Mouse (Mus musculus): ENCODE measurements around the gene Acvr1b. TPM values are rescaled to one million over a fixed set of nuclear protein-coding genes. Genes with fewer than 3 reads are reported as not detected.
A peak's percentile ranks its signal among the peaks of the same experiment; 100 is the strongest.

The Acvr1b gene
- polyA plus RNA-seq, 1 experiment from 2014 or later = 28.0 TPM

DNA sequence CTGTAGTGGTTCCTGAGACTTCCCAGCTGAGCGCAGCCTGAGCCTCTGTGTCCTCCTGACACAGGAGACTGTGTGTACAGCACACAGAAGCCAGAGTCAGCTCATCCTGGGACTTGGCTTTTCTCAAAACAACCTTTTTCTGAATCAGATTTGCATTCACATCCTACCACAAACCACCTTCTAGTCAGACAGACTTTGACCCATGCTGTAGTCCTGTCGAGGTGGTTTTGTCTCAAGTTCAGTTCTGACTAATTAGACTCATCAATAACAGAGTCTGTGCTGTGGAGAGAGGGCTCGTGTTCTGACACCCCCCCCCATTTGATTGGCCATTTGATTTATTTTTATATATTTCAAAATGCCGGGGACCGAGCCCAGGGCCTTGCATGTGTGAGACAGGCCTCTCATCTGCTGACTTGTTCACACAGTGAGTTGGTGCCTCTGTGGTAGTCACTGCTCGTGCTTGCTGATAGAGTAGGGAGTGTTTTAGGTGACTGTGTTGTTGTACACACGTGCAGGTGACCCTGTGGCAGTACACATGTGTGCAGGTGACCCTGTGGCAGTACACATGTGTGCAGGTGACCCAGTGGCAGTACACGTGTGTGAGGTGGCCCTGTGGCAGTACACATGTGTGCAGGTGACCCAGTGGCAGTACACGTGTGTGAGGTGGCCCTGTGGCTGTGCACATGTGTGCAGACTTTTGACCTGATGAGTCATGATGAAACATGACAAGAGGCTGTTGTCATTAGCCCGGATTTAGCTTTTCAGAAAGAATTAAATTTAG, 16.3 kb downstream of the Acvr1b start:
- peaks cover 13% of the 10 kb centered on the region for H3K4me1 ChIP-seq (ENCODE audit: control insufficient read depth, insufficient read depth, low read length)

DNA sequence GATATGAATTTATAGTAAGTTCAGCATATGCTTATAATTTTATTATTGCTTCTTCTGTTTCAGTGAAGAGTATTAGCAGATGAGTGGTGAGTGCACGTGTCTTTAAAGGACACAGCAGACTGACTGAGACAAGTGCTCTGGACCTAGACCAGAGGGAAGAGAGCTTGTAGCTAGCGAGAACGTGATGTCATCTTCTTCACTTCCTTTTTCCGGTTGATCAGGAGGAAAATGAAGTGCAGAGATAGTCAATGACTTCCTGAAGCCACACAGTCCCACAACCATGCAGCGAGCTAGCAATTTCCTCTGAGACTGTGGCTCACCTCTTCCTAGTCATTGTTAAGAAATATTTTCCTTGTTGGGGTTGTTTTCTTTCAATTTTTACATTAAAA, 16.9 kb downstream of the Acvr1b start:
- peaks cover 13% of the 10 kb centered on the region for H3K4me1 ChIP-seq (ENCODE audit: control insufficient read depth, insufficient read depth, low read length)
- H3K9me3 ChIP-seq (ENCODE audit: control insufficient read depth, low read length) = no peaks in the 10 kb centered on the region
- no peak overlapping the region for H3K9ac ChIP-seq (replicated peaks; ENCODE audit: low read depth, low read length)
- no peaks in the 10 kb centered on the region for H3K27me3 ChIP-seq (ENCODE audit: control insufficient read depth, insufficient read depth, low read length)
- H3K36me3 ChIP-seq (ENCODE audit: control insufficient read depth, insufficient read depth, low read length) = peaks cover 17% of the 10 kb centered on the region
- no peak overlapping the region for H3K4me2 ChIP-seq (ENCODE audit: low read depth, low read length)
- 78% methylated on average over 5 of the region's 5 CpGs for WGBS
- H3K27ac ChIP-seq (ENCODE audit: low read depth, low read length) = no peak overlapping the region
- ATAC-seq (ENCODE audit: low read depth) = no peak
- H3K4me3 ChIP-seq (ENCODE audit: low read depth, low read length) = no peak overlapping the region

More for the DNA sequence above, 16.3 kb downstream of the Acvr1b start:
- Histone ChIP-seq H3K27ac (ENCODE audit: low read depth, low read length) (no peak overlapping the region), H3K4me2 (ENCODE audit: low read depth, low read length) (no peak overlapping the region), H3K27me3 (ENCODE audit: control insufficient read depth, insufficient read depth, low read length) (no peaks in the 10 kb centered on the region), H3K36me3 (ENCODE audit: control insufficient read depth, insufficient read depth, low read length) (peaks cover 11% of the 10 kb centered on the region), H3K9me3 (ENCODE audit: control insufficient read depth, low read length) (no peaks in the 10 kb centered on the region), H3K9ac (replicated peaks; ENCODE audit: low read depth, low read length) (no peak overlapping the region), H3K4me3 (ENCODE audit: low read depth, low read length) (no peak overlapping the region)
- ATAC-seq (ENCODE audit: low read depth) = no peak
- WGBS = 74% methylated on average over 10 of the region's 10 CpGs

DNA sequence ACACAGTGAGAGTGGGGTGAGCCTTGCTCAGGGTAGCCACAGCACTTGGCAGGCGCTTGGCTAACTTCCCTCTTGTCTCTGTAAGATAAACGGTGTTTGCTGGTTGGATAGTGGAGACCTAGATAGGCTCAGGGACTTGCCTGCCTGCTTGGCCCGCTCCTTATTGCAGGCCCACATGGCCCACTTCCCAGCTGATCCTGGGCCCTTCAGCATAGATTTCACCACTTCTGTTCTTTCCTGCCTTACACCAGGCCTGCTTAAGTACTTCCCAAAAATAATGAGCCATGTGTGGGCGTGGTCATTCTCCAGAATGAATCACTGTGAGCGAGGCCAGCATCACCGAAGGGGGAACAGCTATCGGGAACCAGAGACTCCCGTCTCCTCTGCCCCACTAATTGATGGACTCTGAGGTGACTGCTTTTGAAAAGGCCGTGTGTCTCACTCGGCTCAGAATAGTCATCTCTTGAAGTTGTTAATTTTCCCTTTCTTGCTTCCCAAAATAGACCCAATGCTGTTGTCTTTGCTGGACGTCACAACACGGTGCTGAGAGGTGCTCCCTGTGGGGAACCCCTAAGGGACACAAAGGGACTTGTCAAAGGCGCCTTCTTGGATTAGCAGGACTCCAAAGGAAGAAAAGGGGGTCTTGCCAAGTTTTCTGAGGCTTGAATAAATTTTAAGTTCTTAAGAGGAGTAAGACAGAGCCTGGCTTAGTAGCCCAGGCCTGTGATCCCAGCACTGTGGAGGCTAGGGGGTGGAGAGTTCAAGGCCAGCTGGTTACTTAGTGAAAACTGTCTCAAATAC, 17.8 kb downstream of the Acvr1b start:
- no peak overlapping the region for H3K4me3 ChIP-seq (ENCODE audit: low read depth, low read length)
- no peak overlapping the region for H3K9ac ChIP-seq (replicated peaks; ENCODE audit: low read depth, low read length)
- H3K27me3 ChIP-seq (ENCODE audit: control insufficient read depth, insufficient read depth, low read length) = no peaks in the 10 kb centered on the region
- no peak overlapping the region for H3K4me2 ChIP-seq (ENCODE audit: low read depth, low read length)
- WGBS = 20% methylated on average over 13 of the region's 13 CpGs
- ATAC-seq (ENCODE audit: low read depth) = 0 out of 2 replicates have a peak, but pooled peaks have one; percentile 28
- peaks cover 26% of the 10 kb centered on the region for H3K36me3 ChIP-seq (ENCODE audit: control insufficient read depth, insufficient read depth, low read length)
- H3K27ac ChIP-seq (ENCODE audit: low read depth, low read length) = no peak overlapping the region
- H3K4me1 ChIP-seq (ENCODE audit: control insufficient read depth, insufficient read depth, low read length) = peaks cover 13% of the 10 kb centered on the region
- no peaks in the 10 kb centered on the region for H3K9me3 ChIP-seq (ENCODE audit: control insufficient read depth, low read length)

DNA sequence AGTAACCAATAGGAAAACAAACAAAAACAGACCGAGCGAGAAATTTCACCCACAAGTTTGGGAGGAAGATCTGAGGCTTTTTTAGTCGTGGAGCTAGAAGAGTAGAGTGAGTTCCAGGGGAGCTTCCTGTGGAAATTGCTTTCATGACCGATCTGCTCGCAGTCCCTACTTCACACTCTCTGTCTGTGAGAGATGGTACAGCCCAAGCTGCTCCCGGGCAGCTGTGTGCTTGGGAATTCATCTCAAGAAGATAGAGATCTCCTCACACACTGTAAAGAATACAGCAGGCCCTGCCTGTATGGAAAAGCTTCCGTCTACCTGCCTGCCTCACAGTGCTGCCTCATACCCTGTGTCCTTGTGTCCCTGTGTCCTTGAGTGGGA, 18.4 kb downstream of the Acvr1b start:
- no peaks in the 10 kb centered on the region for H3K27me3 ChIP-seq (ENCODE audit: control insufficient read depth, insufficient read depth, low read length)
- H3K9me3 ChIP-seq (ENCODE audit: control insufficient read depth, low read length) = no peaks in the 10 kb centered on the region
- H3K9ac ChIP-seq (replicated peaks; ENCODE audit: low read depth, low read length) = no peak overlapping the region
- ATAC-seq (ENCODE audit: low read depth) = no peak
- H3K36me3 ChIP-seq (ENCODE audit: control insufficient read depth, insufficient read depth, low read length) = peaks cover 29% of the 10 kb centered on the region
- WGBS = 65% methylated on average over 7 of the region's 7 CpGs
- H3K4me2 ChIP-seq (ENCODE audit: low read depth, low read length) = no peak overlapping the region
- no peak overlapping the region for H3K4me3 ChIP-seq (ENCODE audit: low read depth, low read length)
- no peak overlapping the region for H3K27ac ChIP-seq (ENCODE audit: low read depth, low read length)
- peaks cover 13% of the 10 kb centered on the region for H3K4me1 ChIP-seq (ENCODE audit: control insufficient read depth, insufficient read depth, low read length)

DNA sequence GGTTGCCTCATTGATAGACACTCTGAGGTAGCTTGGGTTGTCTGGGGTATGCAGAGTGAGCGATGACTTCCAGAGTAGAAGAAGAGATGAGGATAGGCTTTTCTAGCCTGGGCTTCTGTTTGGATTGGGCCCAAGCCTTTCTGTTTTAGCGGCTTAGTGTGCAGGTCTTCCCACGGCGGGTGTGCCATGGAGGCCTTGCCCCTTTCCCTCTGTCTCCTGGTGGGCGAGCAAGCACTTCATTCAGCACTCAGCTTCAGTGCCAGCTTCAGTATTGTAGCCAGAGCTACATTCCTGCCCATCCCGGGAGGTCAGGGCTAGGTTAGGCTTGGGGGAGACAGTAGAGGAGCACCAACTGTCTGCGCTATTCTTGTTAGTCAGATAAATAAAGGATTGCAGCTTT, 18.8 kb downstream of the Acvr1b start:
- Histone ChIP-seq H3K4me2 (ENCODE audit: low read depth, low read length) (no peak overlapping the region), H3K36me3 (ENCODE audit: control insufficient read depth, insufficient read depth, low read length) (peaks cover 29% of the 10 kb centered on the region), H3K4me1 (ENCODE audit: control insufficient read depth, insufficient read depth, low read length) (peaks cover 13% of the 10 kb centered on the region), H3K9me3 (ENCODE audit: control insufficient read depth, low read length) (no peaks in the 10 kb centered on the region), H3K4me3 (ENCODE audit: low read depth, low read length) (no peak overlapping the region), H3K9ac (replicated peaks; ENCODE audit: low read depth, low read length) (no peak overlapping the region), H3K27me3 (ENCODE audit: control insufficient read depth, insufficient read depth, low read length) (no peaks in the 10 kb centered on the region), H3K27ac (ENCODE audit: low read depth, low read length) (no peak overlapping the region)
- 87% methylated on average over 7 of the region's 7 CpGs for WGBS
- no peak for ATAC-seq (ENCODE audit: low read depth)

DNA sequence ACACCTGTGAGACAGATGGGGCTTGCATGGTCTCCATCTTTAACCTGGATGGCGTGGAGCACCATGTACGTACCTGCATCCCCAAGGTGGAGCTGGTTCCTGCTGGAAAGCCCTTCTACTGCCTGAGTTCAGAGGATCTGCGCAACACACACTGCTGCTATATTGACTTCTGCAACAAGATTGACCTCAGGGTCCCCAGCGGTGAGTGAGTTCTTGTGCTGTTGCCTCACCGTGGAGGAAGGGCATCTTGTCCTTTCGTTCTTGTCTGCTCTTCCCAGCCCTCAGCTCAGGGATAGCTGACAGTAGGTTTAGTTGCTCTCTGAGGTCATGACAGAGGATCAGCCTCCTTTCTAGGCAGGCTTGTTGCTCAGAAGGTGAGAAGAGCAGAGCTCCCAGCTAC, 20.1 kb downstream of the Acvr1b start:
- Histone ChIP-seq H3K4me2 (ENCODE audit: low read depth, low read length) (no peak overlapping the region), H3K9ac (replicated peaks; ENCODE audit: low read depth, low read length) (no peak overlapping the region), H3K4me1 (ENCODE audit: control insufficient read depth, insufficient read depth, low read length) (peaks cover 13% of the 10 kb centered on the region), H3K9me3 (ENCODE audit: control insufficient read depth, low read length) (no peaks in the 10 kb centered on the region), H3K4me3 (ENCODE audit: low read depth, low read length) (no peak overlapping the region), H3K27me3 (ENCODE audit: control insufficient read depth, insufficient read depth, low read length) (no peaks in the 10 kb centered on the region), H3K27ac (ENCODE audit: low read depth, low read length) (no peak overlapping the region), H3K36me3 (ENCODE audit: control insufficient read depth, insufficient read depth, low read length) (peaks cover 29% of the 10 kb centered on the region)
- over 99% methylated on average over 6 of the region's 6 CpGs for WGBS
- no peak for ATAC-seq (ENCODE audit: low read depth)

DNA sequence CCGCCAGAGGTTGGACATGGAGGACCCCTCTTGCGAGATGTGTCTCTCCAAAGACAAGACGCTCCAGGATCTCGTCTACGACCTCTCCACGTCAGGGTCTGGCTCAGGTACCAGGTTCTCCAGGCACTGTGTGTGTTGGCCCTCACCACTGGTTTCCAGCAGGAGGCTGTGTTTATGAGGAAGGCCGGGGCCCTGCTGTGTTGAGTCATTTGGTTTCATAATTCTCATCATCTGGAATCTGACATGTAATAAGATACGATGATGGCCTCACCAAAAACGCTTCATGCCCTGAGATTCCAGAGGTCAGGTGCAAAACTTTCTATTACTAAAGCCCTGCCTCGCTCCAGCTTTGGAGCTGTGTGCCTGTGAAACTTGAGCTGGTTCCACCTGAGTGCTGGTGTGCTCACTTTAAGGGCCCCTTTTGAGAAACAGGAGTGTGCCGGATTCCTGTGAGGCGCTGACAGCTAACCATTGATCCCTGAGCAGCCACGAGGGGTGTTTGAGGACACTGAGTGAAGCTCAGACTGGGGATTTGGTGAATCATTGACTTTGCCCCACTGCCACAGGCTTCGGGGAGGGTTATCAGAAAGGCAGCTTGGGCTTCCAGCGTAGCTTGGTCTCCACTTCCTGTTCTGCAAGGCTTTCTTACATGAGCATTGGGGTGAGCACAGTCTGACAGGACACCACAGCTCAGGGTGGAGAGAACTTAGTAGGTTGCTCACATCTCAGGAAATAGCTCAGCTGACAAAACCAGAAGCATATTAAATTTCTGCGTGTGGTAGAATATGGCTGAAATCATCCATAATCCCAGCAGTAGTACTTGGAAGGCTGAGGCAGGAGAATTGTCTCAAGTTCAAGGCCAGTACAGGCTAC, 21.3 kb downstream of the Acvr1b start:
- WGBS = 95% methylated on average over 16 of the region's 16 CpGs
- Histone ChIP-seq H3K36me3 (ENCODE audit: control insufficient read depth, insufficient read depth, low read length) (peaks cover 29% of the 10 kb centered on the region), H3K27me3 (ENCODE audit: control insufficient read depth, insufficient read depth, low read length) (no peaks in the 10 kb centered on the region), H3K4me1 (ENCODE audit: control insufficient read depth, insufficient read depth, low read length) (peaks cover 8% of the 10 kb centered on the region; the same call in 1 of the 2 replicates), H3K4me3 (ENCODE audit: low read depth, low read length) (no peak overlapping the region), H3K4me2 (ENCODE audit: low read depth, low read length) (no peak overlapping the region), H3K9ac (replicated peaks; ENCODE audit: low read depth, low read length) (no peak overlapping the region), H3K27ac (ENCODE audit: low read depth, low read length) (no peak overlapping the region), H3K9me3 (ENCODE audit: control insufficient read depth, low read length) (no peaks in the 10 kb centered on the region)
- ATAC-seq (ENCODE audit: low read depth) = no peak

DNA sequence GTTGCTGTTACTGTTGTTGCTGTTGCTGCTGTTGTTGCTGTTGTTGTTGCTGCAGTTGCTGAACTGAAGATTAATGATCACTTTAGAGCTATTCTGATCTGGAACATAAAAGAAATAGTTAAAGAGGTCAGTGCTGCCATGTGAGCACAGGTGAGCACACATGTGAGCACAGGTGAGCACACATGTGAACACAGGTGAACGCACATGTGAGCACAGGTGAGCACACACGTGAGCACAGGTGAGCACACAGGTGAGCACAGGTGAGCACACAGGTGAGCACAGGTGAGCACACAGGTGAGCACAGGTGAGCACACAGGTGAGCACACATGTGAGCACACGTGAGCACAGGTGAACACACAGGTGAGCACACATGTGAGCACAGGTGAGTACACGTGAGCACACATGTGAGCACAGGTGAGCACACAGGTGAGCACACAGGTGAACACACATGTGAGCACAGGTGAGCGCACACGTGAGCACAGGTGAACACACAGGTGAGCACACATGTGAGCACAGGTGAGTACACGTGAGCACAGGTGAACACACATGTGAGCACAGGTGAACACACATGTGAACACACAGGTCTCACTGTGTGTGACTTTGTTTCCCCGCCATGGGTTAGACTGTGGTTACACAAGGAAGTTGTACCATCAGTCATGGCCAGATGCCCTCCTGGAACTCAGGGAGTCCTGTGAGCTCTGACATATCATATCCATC, 22.4 kb downstream of the Acvr1b start:
- Histone ChIP-seq H3K4me2 (ENCODE audit: low read depth, low read length) (no peak overlapping the region), H3K4me3 (ENCODE audit: low read depth, low read length) (no peak overlapping the region), H3K36me3 (ENCODE audit: control insufficient read depth, insufficient read depth, low read length) (peaks cover 38% of the 10 kb centered on the region), H3K9ac (replicated peaks; ENCODE audit: low read depth, low read length) (no peak overlapping the region), H3K27me3 (ENCODE audit: control insufficient read depth, insufficient read depth, low read length) (no peaks in the 10 kb centered on the region), H3K4me1 (ENCODE audit: control insufficient read depth, insufficient read depth, low read length) (peaks cover 6% of the 10 kb centered on the region; the same call in 1 of the 2 replicates), H3K27ac (ENCODE audit: low read depth, low read length) (no peak overlapping the region), H3K9me3 (ENCODE audit: control insufficient read depth, low read length) (no peaks in the 10 kb centered on the region)
- ATAC-seq (ENCODE audit: low read depth) = no peak
- 94% methylated on average over 8 of the region's 8 CpGs for WGBS
